Mouse (Mus musculus): Measurements from ENCODE around the gene Lrba. TPM values are rescaled to one million over a fixed set of nuclear protein-coding genes. Genes with fewer than 3 reads are reported as not detected.
A peak's percentile ranks its signal among the peaks of the same experiment; 100 is the strongest.

Lrba gene
- total RNA-seq, 2 experiments from 2014 or later = 28.8 to 32.7 TPM

GRCm38 (mm10) chr3:86820344-86820743 is 595.9 kb downstream of the Lrba start:
- TF ChIP-seq CTCF (conservative IDR thresholded peaks at IDR 0.05) = no peak
- DNase-seq (ENCODE audit: low spot score in 2 of 2) = no peak

GRCm38 (mm10) chr3:86821383-86821782 is 596.9 kb downstream of the Lrba start:
- TF ChIP-seq CTCF (conservative IDR thresholded peaks at IDR 0.05) = no peak

More at GRCm38 (mm10) chr3:86820344-86820743, 595.9 kb downstream of the Lrba start:
- H3K27ac ChIP-seq = no peak overlapping the region
- H3K4me3 ChIP-seq = no peak overlapping the region

DNA sequence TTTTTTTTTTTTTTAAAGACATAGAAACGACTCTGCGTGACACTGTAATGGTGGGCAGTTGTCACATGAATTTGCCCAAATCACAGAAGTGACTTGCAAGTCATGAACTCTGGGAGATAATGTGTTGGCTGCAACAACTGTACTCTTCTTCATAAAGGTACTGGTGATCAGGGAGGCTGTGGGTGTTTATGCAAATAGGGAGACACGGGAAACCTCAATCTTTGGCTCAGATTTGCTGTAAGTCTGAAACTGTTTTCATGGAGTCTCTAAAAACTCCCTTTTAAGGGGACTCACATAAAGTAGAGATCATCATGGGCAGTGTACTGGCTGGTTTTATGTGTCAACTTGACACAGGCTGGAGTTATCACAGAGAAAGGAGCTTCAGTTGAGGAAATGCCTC is 603.0 kb downstream of the Lrba start:
- Histone ChIP-seq H3K4me3 (no peak overlapping the region), H3K27ac (no peak overlapping the region)
- no peak for TF ChIP-seq CTCF (conservative IDR thresholded peaks at IDR 0.05)
- DNase-seq (ENCODE audit: low spot score in 2 of 2) = no peak

More at GRCm38 (mm10) chr3:86821383-86821782, 596.9 kb downstream of the Lrba start:
- Histone ChIP-seq H3K4me3 (no peak overlapping the region), H3K27ac (no peak overlapping the region)
- DNase-seq (ENCODE audit: low spot score in 2 of 2) = no peak

DNA sequence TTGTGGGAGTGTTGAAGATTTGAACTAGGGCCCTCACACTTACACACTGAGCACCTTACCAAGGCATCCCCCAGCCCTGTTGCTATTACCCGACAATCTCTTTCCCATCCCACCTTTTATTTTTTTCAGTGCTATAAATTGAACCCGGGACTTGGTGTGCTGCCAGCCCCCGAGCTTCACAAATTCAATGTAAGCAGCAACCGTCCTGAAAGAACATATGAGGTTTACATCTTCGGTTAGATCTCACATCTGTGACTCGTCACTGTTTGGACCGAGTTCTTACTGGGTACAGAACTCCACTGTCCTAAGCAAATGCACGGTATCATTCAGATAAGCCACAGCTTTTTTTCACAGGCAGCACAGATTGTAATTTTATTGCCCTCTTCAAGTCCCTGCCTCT is 607.6 kb downstream of the Lrba start:
- H3K4me3 ChIP-seq = no peak overlapping the region
- peak; percentile 42 to 56 for DNase-seq (ENCODE audit: low spot score in 2 of 2)
- peak overlapping the region; percentile 78 for H3K27ac ChIP-seq
- no peak for TF ChIP-seq CTCF (conservative IDR thresholded peaks at IDR 0.05)

Other genes starting within 250 kb of the Lrba start
- gene Prss48, start 222.2 kb upstream of the Lrba start, total RNA-seq (2021) = not detected
- gene Rps3a1, start 82.0 kb upstream of the Lrba start, total RNA-seq (2021) = 100 to 1,000 TPM; 399 to 429 TPM

Data from layer of hippocampus, adult 2 months (tissue).